Mouse (Mus musculus): Measurements from ENCODE around the gene Gm47283. TPM values are rescaled to one million over a fixed set of nuclear protein-coding genes. Genes with fewer than 3 reads are reported as not detected.
"Not testable (repeated sequence)": the region's sequence is repeated elsewhere in the genome, so short reads cannot be mapped to it uniquely, and the experiment has no call there.

Gm47283 gene
- polyA plus RNA-seq, 1 experiment, result not detected

GRCm38 (mm10) chrY:90839077-90839476, 54.5 kb downstream of the Gm47283 start, which contains the start of gene Gm21748:
Gene Gm21748 (minus strand): TSS chrY:90839177.
- not testable (repeated sequence) for H3ac ChIP-seq (ENCODE audit: control insufficient read depth, insufficient read length, low read depth); H3K79me2 ChIP-seq (ENCODE audit: control insufficient read depth, insufficient read depth); H3K36me3 ChIP-seq (ENCODE audit: control insufficient read depth, insufficient read depth); H3K27me3 ChIP-seq (ENCODE audit: control insufficient read depth, insufficient read depth, insufficient read length); H3K4me3 ChIP-seq (ENCODE audit: insufficient read depth, poor library complexity, severe bottlenecking); H3K79me3 ChIP-seq (ENCODE audit: low read depth)

Other genes starting within 250 kb of the Gm47283 start
- not detected for gene Gm21860, start 29.9 kb upstream of the Gm47283 start, polyA plus RNA-seq (2012; fragmentation: generic; extraction: Trizol)
- not detected for gene Gm21748, start 54.4 kb downstream of the Gm47283 start, polyA plus RNA-seq (2012; fragmentation: generic; extraction: Trizol)

Measured in C2C12 (cell line).